ENCODE assay signal across 8 mouse cellular contexts in genomic region chr13:46501800-46502389, GRCm38 (mm10). TPM values are rescaled to one million over a fixed set of nuclear protein-coding genes. Genes with fewer than 3 reads are reported as not detected.
DNase-seq lines count a peak whose midpoint lies in the region; ATAC-seq and TF ChIP-seq lines count a peak whose summit lies in the region.

Cap2 (plus strand) TSS chr13:46501848.

- DNase-seq in adrenal gland, postnatal 36 days, result peak; percentile 70 to 78
- peak; percentile 77 for DNase-seq in embryonic facial prominence, embryonic 10.5 days (ENCODE audit: low spot score)
- DNase-seq in heart, adult 18-20 months, result peak; percentile 77 to 85
- DNase-seq in kidney, adult 2 months, result peak; percentile 35
- DNase-seq in spleen, adult 12 weeks (ENCODE audit: low spot score), result peak; percentile 17

- WGBS in embryonic facial prominence, embryonic 10.5 days, result under 1% methylated on average over 40 of the region's 42 CpGs
- 2% methylated on average over 37 of the region's 42 CpGs for WGBS in kidney, adult 2 months
- 1% methylated on average over 41 of the region's 42 CpGs for WGBS in limb, embryonic 12.5 days
- WGBS in midbrain, embryonic 13.5 days, result under 1% methylated on average over 30 of the region's 42 CpGs

- H3K27me3 ChIP-seq in embryonic facial prominence, embryonic 10.5 days (replicated peaks; ENCODE audit: low read depth, poor library complexity, severe bottlenecking), result peaks cover 19% of the 10 kb centered on the region
- H3K27me3 ChIP-seq in kidney, adult 2 months (replicated peaks; ENCODE audit: control insufficient read depth, insufficient read depth, low read length), result peaks cover 4% of the 10 kb centered on the region; the same call in 1 of the 2 replicates
- H3K27me3 ChIP-seq in limb, embryonic 12.5 days, result no peaks in the 10 kb centered on the region; the same call in 1 of the 2 replicates
- H3K27me3 ChIP-seq in midbrain, embryonic 13.5 days, result no peaks in the 10 kb centered on the region

- peak within 1 kb of the TSS; percentile 78 for H3K4me3 ChIP-seq in embryonic facial prominence, embryonic 10.5 days
- peak within 1 kb of the TSS; percentile 36 for H3K4me3 ChIP-seq in kidney, adult 2 months (ENCODE audit: insufficient read depth, low read depth, low read length)
- peak within 1 kb of the TSS; percentile 62 for H3K4me3 ChIP-seq in limb, embryonic 12.5 days (replicated peaks)
- H3K4me3 ChIP-seq in midbrain, embryonic 13.5 days (replicated peaks), result peak within 1 kb of the TSS; percentile 53

- no peak for TF ChIP-seq CTCF in kidney, adult 2 months (conservative IDR thresholded peaks at IDR 0.05; ENCODE audit: insufficient read depth, insufficient read length, low read depth, low read length)

- H3K4me2 ChIP-seq in limb, embryonic 12.5 days, result peak within 1 kb of the TSS; percentile 89
- H3K4me2 ChIP-seq in midbrain, embryonic 13.5 days (replicated peaks), result peak within 1 kb of the TSS; percentile 91

- no peaks in the 10 kb centered on the region for H3K36me3 ChIP-seq in embryonic facial prominence, embryonic 10.5 days (replicated peaks)
- no peaks in the 10 kb centered on the region for H3K36me3 ChIP-seq in kidney, adult 2 months (ENCODE audit: control insufficient read depth, insufficient read depth, low read length)
- H3K36me3 ChIP-seq in limb, embryonic 12.5 days, result no peaks in the 10 kb centered on the region
- no peaks in the 10 kb centered on the region for H3K36me3 ChIP-seq in midbrain, embryonic 13.5 days

- H3K4me1 ChIP-seq in embryonic facial prominence, embryonic 10.5 days, result peaks cover 15% of the 10 kb centered on the region
- no peaks in the 10 kb centered on the region for H3K4me1 ChIP-seq in kidney, adult 2 months (ENCODE audit: control insufficient read depth, insufficient read depth, low read length)
- H3K4me1 ChIP-seq in limb, embryonic 12.5 days (replicated peaks), result no peaks in the 10 kb centered on the region
- peaks cover 11% of the 10 kb centered on the region; the same call in 1 of the 2 replicates for H3K4me1 ChIP-seq in midbrain, embryonic 13.5 days (replicated peaks)

- peak; percentile 80 for ATAC-seq in limb, embryonic 12.5 days (ENCODE audit: insufficient number of reproducible peaks, insufficient read depth, low FRiP score, low TSS enrichment, low read depth)
- ATAC-seq in midbrain, embryonic 13.5 days, result peak; percentile 90
- no peak for ATAC-seq in erythroid progenitor cell, adult 5-6 weeks (replicated peaks; ENCODE audit: low FRiP score, poor library complexity, severe bottlenecking)

- TF ChIP-seq POLR2A in kidney, adult 2 months (IDR thresholded peaks at IDR 0.05; ENCODE audit: low read depth, low read length), result no peak

- H3K27ac ChIP-seq in embryonic facial prominence, embryonic 10.5 days (replicated peaks), result peak within 1 kb of the TSS; percentile 86
- H3K27ac ChIP-seq in kidney, adult 2 months (ENCODE audit: insufficient read depth, low read depth, low read length), result no peak within 1 kb of the TSS
- no peak within 1 kb of the TSS for H3K27ac ChIP-seq in limb, embryonic 12.5 days
- 0 out of 2 replicates have a peak within 1 kb of the TSS, but pooled peaks have one; percentile 9 for H3K27ac ChIP-seq in midbrain, embryonic 13.5 days

- H3K9ac ChIP-seq in limb, embryonic 12.5 days (replicated peaks), result peak within 1 kb of the TSS; percentile 70
- H3K9ac ChIP-seq in midbrain, embryonic 13.5 days (replicated peaks), result peak within 1 kb of the TSS; percentile 64

- no peaks in the 10 kb centered on the region for H3K9me3 ChIP-seq in embryonic facial prominence, embryonic 10.5 days
- no peaks in the 10 kb centered on the region for H3K9me3 ChIP-seq in limb, embryonic 12.5 days
- no peaks in the 10 kb centered on the region for H3K9me3 ChIP-seq in midbrain, embryonic 13.5 days

RNA-seq across cellular contexts. Expression of gene Cap2, which starts in this region (rescaled TPM):
- 1 to 10 TPM; 3.4 to 4.5 TPM for total RNA-seq in adrenal gland, postnatal 36 days (2021)
- polyA plus RNA-seq in embryonic facial prominence, embryonic 10.5 days (2016; fragmentation: Nextera tagmentation; extraction: Ambion mirVana), result 3.9 and 4.2 TPM in 2 replicates
- total RNA-seq in heart, adult 18-20 months (2021), result 100 to 1,000 TPM; 133 to 144 TPM
- 1.7 and 3.2 TPM in 2 replicates for polyA plus RNA-seq in kidney, adult 2 months (2012; rRNA removed)
- polyA plus RNA-seq in limb, embryonic 12.5 days (2016; fragmentation: Nextera tagmentation; extraction: Ambion mirVana), result 13.1 and 13.3 TPM in 2 replicates
- polyA plus RNA-seq in midbrain, embryonic 13.5 days (2015; fragmentation: Nextera tagmentation; extraction: Ambion mirVana), result 8.1 and 8.9 TPM in 2 replicates
- not detected in 2 replicates for total RNA-seq in erythroid progenitor cell, adult 5-6 weeks (2015; ENCODE audit: low replicate concordance)
- 2.3 TPM in 1 of 2 replicates, not detected in the other for total RNA-seq in erythroid progenitor cell, adult 5-6 weeks (2017; ENCODE audit: low replicate concordance)

Comparison
In these comparisons a context has a peak if more than half of its experiments do, and no peak if none do; other contexts are left out.
1. RNA of gene Cap2 (total RNA-seq): 133 to 144 TPM in heart, adult 18-20 months; 3.4 to 4.5 TPM in adrenal gland, postnatal 36 days and 2.3 TPM in erythroid progenitor cell, adult 5-6 weeks; every median in the first group is over 10 times any median in the second.
2. DNase-seq: peak in every context shown above with its lines; median percentile 81 in heart, adult 18-20 months; 77 in embryonic facial prominence, embryonic 10.5 days; 74 in adrenal gland, postnatal 36 days; 35 in kidney, adult 2 months; 17 in spleen, adult 12 weeks.
3. H3K27ac ChIP-seq: peak in embryonic facial prominence, embryonic 10.5 days (single experiment) and midbrain, embryonic 13.5 days (single experiment); none in kidney, adult 2 months (single experiment) and limb, embryonic 12.5 days (single experiment).
4. Peak in every context shown above with its lines, with median percentiles within 50 percentile points of each other: H3K4me3 ChIP-seq.